Mouse (Mus musculus) kidney, embryonic 14.5 days (tissue): Measurements from ENCODE around the gene Prg3. TPM values are rescaled to one million over a fixed set of nuclear protein-coding genes. Genes with fewer than 3 reads are reported as not detected.
A peak's percentile ranks its signal among the peaks of the same experiment; 100 is the strongest.

Experiments
- ATAC-seq: fragments of 200-750 bp; cut with Nextera tagmentation; 2 replicates; pipeline ENCODE4 v1.8.0; 2017; ENCODE audit warnings: moderate number of reproducible peaks, mild to moderate bottlenecking, moderate TSS enrichment, moderate library complexity; ENCODE audit not compliant: low FRiP score, low TSS enrichment
- H3K27ac ChIP-seq: fragments of 300-500 bp; sonication (generic); 2 replicates; pipeline ENCODE4 v1.5.1; 2014; ENCODE audit warnings: low read depth, mild to moderate bottlenecking, low read length, moderate library complexity, mixed read lengths
- H3K27me3 ChIP-seq: fragments of 300-500 bp; sonication (generic); 2 replicates; pipeline ENCODE4 v1.6.1; 2014; ENCODE audit warnings: mild to moderate bottlenecking, low read length; ENCODE audit not compliant: control insufficient read depth, insufficient read depth
- H3K36me3 ChIP-seq: fragments of 300-500 bp; sonication (generic); 2 replicates; pipeline ENCODE4 v1.6.1; 2014; ENCODE audit warnings: low read length, mixed read lengths; ENCODE audit not compliant: control insufficient read depth, insufficient read depth
- H3K4me1 ChIP-seq: fragments of 300-500 bp; sonication (generic); 2 replicates; pipeline ENCODE4 v1.6.1; 2014; ENCODE audit warnings: low read length, mixed read lengths; ENCODE audit not compliant: control insufficient read depth, insufficient read depth
- H3K4me2 ChIP-seq: fragments of 300-500 bp; sonication (generic); replicated peaks from 2 replicates; pipeline ENCODE4 v1.6.1; 2014; ENCODE audit warnings: low read depth, mild to moderate bottlenecking, low read length
- H3K4me3 ChIP-seq: fragments of 300-500 bp; sonication (generic); 2 replicates; pipeline ENCODE4 v1.5.1; 2014; ENCODE audit warnings: mild to moderate bottlenecking, low read length
- H3K9ac ChIP-seq: fragments of 300-500 bp; sonication (generic); 2 replicates; pipeline ENCODE4 v1.6.1; 2014; ENCODE audit warnings: low read depth, mild to moderate bottlenecking, low read length, moderate library complexity
- H3K9me3 ChIP-seq: fragments of 300-500 bp; sonication (generic); 2 replicates; pipeline ENCODE4 v1.6.1; 2016; ENCODE audit warnings: low read length; ENCODE audit not compliant: control insufficient read depth
- WGBS: fragments of 180-500 bp; shearing (Covaris S2); extraction: QIAGEN DNeasy Blood & Tissue Kit; methylation state at CpG from one replicate; pipeline ENCODE4 v1.1.7; 2014; 5-methylcytosine and 5-hydroxymethylcytosine counted together
- polyA plus RNA-seq: library from polyadenylated mRNA; unstranded; fragments of >200 nt; fragmentation: Nextera tagmentation; extraction: Ambion mirVana; gene quantifications from 2 replicates; pipeline ENCODE4 v1.2.1, GENCODE M21; 2014

Gene Prg3
- polyA plus RNA-seq, 1 experiment from 2014 or later = not detected

DNA sequence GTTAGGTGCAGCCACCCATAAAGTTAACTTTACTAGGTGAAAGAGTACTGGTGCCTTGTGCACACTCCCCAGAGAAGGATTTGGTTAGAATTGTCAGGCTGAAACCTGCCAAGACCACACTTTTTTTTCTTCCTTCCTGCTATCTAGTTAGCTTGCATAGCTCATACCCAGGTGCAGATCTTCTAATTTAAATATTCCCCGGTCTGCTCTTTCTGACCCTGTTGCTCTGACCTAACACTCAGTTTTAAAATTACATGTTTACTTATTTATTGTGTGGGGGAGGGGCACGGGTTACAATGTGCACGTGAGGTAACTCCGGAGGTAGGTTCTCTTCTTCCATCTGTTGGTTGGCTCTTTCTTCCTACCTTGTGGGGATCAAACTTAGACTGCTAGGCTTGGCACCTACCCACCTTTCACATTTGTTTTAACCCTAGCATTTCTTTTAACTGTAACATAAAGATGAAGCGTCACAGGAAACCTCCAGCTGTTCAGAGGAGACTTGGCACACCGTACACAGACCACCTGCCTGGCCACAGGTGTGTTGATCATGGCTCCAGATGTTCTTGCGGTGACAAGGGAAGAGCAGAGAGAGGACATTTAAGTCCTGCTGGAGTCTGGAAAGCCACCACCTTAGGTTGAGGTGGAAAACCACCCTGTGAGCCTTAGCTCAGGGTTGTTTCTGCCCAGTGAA lies 23.8 kb upstream of the Prg3 start:
- Histone ChIP-seq H3K27me3 (no peaks in the 10 kb centered on the region), H3K36me3 (no peaks in the 10 kb centered on the region; the same call in 1 of the 2 replicates), H3K9ac (no peak overlapping the region), H3K9me3 (no peaks in the 10 kb centered on the region), H3K27ac (no peak overlapping the region), H3K4me2 (no peak overlapping the region), H3K4me1 (no peaks in the 10 kb centered on the region), H3K4me3 (no peak overlapping the region)
- ATAC-seq = no peak
- WGBS = 88% methylated on average over 7 of the region's 7 CpGs

DNA sequence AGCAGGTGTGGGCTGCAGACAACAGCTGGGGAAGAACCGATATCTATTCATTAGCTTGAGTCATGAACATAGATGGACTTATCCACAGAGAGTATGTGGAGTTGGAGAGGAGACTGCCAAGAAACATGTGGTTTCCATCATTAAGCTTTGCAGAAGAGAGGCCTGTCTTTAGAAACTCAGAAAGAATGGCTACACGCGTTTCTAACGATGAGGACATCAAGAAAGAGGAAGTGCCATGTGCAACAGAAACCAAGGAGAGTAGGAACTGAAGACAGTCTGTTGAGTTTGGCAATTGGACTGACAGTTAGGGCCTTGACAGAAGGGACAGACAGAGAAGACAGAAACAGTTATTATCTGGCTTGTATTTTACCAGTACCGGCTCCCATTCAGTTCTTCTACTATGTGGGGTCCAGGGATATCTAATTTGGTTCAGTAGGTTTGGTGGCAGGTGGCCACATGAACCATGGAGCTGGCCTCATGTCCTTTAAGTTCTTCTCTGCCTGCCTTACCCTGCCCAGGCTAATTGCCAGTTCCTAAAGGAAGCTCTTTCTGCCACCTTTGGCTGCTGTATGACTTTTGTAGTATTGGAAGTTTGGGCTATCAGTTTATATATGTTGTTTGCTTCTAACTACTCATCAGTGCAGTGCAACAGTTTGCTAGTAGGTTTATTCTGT lies 20.6 kb upstream of the Prg3 start:
- H3K9ac ChIP-seq = no peak overlapping the region
- no peak for ATAC-seq
- no peak overlapping the region for H3K4me2 ChIP-seq
- H3K36me3 ChIP-seq = no peaks in the 10 kb centered on the region
- no peaks in the 10 kb centered on the region for H3K9me3 ChIP-seq
- WGBS = 94% methylated on average over 5 of the region's 5 CpGs
- no peak overlapping the region for H3K4me3 ChIP-seq
- no peaks in the 10 kb centered on the region for H3K27me3 ChIP-seq
- no peaks in the 10 kb centered on the region for H3K4me1 ChIP-seq
- no peak overlapping the region for H3K27ac ChIP-seq

DNA sequence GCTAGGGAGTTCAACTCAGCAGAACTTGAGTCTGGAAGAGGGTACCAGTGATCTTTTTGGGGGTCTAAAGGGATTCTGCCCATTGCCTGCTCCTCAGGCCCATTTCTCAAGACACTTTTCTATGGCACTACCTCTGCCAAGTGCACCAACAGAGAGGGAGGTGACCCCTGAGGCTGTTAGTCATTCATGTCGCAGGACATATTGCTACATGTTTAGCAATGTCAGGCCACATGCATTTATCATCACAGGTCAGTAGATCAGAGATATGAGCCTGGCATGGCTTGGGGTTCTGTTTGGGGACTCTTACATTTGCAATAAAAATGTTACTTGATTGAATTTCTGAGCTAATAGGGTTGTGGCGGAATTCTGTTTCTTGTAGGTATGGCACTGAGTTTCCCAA lies 12.4 kb upstream of the Prg3 start:
- Histone ChIP-seq H3K9me3 (no peaks in the 10 kb centered on the region), H3K4me2 (no peak overlapping the region), H3K4me1 (no peaks in the 10 kb centered on the region), H3K36me3 (no peaks in the 10 kb centered on the region), H3K9ac (no peak overlapping the region), H3K4me3 (no peak overlapping the region), H3K27ac (no peak overlapping the region), H3K27me3 (no peaks in the 10 kb centered on the region)
- ATAC-seq = no peak
- WGBS = 85% methylated on average over 2 of the region's 2 CpGs

DNA sequence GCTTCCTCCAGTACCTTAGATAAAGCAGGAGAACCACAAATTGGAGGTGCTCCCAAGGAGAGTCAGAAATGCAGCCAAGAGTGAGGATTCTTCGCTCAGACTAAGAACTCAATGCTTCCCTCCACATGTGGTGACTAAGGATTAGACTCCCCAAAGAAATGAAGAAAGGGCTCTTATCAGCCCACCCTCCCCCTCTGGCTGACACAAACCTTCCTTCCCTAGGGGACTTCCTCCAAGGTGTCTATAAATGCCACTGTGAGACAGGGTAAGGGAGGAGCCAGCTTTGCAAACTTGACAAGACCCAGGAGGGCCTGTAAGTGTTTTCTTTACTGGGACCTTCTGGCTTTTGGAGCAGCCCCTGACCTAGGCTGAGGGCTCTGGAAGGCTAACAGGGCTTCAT lies 7.8 kb upstream of the Prg3 start, which contains the start of gene Prg2:
Gene Prg2 (plus strand): TSS at position 274 of the 400 bp plus-strand sequence.
- WGBS = 70% methylated on average over 1 of the region's 1 CpGs
- no peak for ATAC-seq
- H3K4me3 ChIP-seq = no peak within 1 kb of the TSS

DNA sequence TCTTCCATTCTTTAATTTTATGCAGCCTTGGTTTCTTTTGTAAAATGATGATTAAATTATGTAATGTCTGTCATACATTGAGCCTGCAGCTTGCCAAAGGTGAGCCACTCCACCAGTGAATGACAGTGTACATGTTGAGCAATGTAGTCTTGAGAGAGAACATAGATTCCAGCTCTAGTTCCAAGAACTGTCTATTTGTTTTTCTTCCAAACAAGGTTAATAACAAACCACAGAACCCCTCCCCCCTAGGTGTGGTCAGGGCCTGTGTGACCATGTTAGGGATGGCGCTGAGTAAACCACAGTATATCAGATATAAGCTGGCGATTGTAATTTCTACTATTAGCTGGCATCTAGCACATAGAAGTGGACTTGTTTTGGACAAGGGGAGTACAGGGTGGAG lies 8.4 kb downstream of the Prg3 start:
- Histone ChIP-seq H3K27me3 (no peaks in the 10 kb centered on the region), H3K4me1 (no peaks in the 10 kb centered on the region), H3K27ac (no peak overlapping the region), H3K4me3 (no peak overlapping the region), H3K9me3 (no peaks in the 10 kb centered on the region), H3K4me2 (no peak overlapping the region), H3K9ac (no peak overlapping the region), H3K36me3 (no peaks in the 10 kb centered on the region)
- 88% methylated on average over 2 of the region's 2 CpGs for WGBS
- ATAC-seq = no peak

More for the DNA sequence above, 7.8 kb upstream of the Prg3 start, which contains the start of gene Prg2:
- Histone ChIP-seq H3K4me2 (no peak within 1 kb of the TSS), H3K9ac (no peak within 1 kb of the TSS), H3K27ac (no peak within 1 kb of the TSS), H3K27me3 (no peaks in the 10 kb centered on the region), H3K4me1 (no peaks in the 10 kb centered on the region), H3K9me3 (no peaks in the 10 kb centered on the region), H3K36me3 (no peaks in the 10 kb centered on the region)

DNA sequence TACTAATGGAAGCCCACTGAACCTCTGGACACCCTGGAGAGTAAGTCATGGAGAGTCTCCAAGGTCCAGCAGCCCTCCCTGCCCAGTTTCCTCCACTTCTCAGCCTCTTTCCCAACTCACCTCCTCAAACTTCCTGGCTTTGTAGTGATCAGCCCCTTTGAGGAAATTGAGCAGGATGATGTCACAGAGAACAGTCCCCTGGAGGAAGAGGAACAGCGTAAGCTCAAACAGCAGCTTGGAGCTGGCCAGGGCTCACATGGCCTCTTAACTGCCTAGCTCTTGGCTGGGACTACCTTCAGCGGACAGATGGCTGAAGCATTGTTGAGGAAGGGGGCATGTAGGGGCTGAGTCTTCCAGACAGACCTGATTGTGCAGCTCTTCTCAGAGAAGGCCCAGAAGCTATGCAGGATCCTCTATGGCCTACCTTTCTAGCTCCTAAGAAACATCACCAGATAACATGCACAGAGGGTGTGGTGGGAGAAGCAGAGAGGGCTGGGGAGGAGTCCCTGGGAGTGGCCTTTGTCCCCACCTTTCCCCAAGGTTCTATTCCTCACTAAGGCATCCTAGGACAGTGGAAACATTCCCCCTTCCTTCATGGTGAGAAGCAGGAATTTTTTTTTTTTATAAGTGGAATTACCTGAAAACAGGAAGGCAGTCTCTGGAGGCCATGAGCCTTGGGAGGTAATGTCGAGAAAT lies 11.6 kb downstream of the Prg3 start:
- Histone ChIP-seq H3K36me3 (no peaks in the 10 kb centered on the region), H3K27ac (no peak overlapping the region), H3K4me1 (no peaks in the 10 kb centered on the region), H3K9me3 (no peaks in the 10 kb centered on the region), H3K27me3 (no peaks in the 10 kb centered on the region), H3K4me2 (no peak overlapping the region), H3K9ac (no peak overlapping the region), H3K4me3 (no peak overlapping the region)
- WGBS = 68% methylated on average over 3 of the region's 3 CpGs
- peak; percentile 58; the same call in 1 of the 2 replicates for ATAC-seq

DNA sequence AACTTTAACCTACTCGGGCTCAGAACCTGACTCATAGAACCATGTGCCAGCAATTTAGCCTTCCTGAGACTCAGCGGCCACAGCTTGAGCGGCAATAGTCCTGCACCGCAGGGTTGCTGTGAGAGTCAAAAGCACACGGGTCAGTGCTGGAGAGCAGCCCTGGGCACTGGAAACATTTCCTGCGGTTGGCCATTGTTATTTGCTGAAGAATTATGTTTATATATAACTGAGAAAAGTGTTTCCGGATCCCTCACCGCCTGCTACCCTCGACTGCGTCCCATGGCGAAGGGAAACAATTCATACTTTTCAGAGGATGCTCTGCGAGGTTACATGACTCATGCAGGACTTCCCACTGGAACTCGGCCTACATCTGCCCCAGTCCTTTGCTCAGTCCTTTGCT lies 13.5 kb downstream of the Prg3 start:
- no peaks in the 10 kb centered on the region for H3K36me3 ChIP-seq
- no peaks in the 10 kb centered on the region for H3K9me3 ChIP-seq
- 85% methylated on average over 13 of the region's 13 CpGs for WGBS
- no peak overlapping the region for H3K4me3 ChIP-seq
- no peak overlapping the region for H3K4me2 ChIP-seq
- no peak overlapping the region for H3K27ac ChIP-seq
- no peaks in the 10 kb centered on the region for H3K27me3 ChIP-seq
- ATAC-seq = no peak
- no peak overlapping the region for H3K9ac ChIP-seq
- no peaks in the 10 kb centered on the region for H3K4me1 ChIP-seq

DNA sequence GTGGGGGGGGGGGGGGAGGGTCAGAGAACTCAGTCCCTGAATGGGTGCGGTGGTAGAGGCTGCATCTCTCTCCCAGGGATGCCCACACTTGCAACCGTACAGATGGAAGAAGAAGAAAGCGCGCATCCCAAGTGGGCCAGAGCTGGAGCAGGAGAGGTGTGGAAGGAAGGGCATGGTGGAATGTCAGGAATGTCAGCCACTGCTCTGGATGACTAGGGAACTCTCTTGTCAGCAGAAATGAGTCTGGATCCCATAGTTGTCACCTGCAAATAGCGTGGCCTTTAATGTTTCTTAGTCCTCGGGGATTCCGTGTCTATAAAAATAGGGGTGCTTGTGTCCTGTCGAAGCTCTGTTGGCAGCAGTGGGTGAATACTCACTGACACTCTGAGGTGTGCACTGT lies 14.6 kb downstream of the Prg3 start:
- H3K4me2 ChIP-seq = no peak overlapping the region
- no peak overlapping the region for H3K4me3 ChIP-seq
- no peaks in the 10 kb centered on the region for H3K9me3 ChIP-seq
- no peak overlapping the region for H3K27ac ChIP-seq
- H3K9ac ChIP-seq = no peak overlapping the region
- 73% methylated on average over 8 of the region's 8 CpGs for WGBS
- no peaks in the 10 kb centered on the region for H3K4me1 ChIP-seq
- H3K36me3 ChIP-seq = no peaks in the 10 kb centered on the region
- no peaks in the 10 kb centered on the region for H3K27me3 ChIP-seq
- no peak for ATAC-seq

DNA sequence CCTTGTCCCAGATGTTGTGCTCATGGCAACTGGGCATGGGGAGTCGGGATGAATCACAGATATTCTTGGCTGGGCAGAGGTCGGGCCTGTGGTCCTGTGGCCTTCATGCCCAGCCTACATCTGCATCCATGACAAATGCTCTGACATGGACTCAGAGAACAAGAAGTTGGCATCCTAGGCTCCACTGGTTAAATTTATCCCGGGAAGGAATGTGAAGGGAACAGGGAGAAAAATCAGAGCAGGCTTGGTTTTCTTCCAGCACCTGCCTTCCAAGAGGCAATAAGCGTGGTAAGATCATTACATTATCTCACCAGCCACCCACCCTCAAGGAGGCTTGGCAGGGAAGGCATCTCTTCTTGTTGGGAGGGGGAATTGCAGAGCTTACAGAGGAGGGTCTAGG lies 16.3 kb downstream of the Prg3 start:
- Histone ChIP-seq H3K9me3 (no peaks in the 10 kb centered on the region), H3K36me3 (no peaks in the 10 kb centered on the region), H3K4me1 (no peaks in the 10 kb centered on the region), H3K27me3 (no peaks in the 10 kb centered on the region), H3K9ac (no peak overlapping the region), H3K4me2 (no peak overlapping the region), H3K27ac (no peak overlapping the region), H3K4me3 (no peak overlapping the region)
- no peak for ATAC-seq
- WGBS = 88% methylated on average over 4 of the region's 4 CpGs
